Mouse (Mus musculus): Measurements from ENCODE around the gene Arhgef28.

DNA sequence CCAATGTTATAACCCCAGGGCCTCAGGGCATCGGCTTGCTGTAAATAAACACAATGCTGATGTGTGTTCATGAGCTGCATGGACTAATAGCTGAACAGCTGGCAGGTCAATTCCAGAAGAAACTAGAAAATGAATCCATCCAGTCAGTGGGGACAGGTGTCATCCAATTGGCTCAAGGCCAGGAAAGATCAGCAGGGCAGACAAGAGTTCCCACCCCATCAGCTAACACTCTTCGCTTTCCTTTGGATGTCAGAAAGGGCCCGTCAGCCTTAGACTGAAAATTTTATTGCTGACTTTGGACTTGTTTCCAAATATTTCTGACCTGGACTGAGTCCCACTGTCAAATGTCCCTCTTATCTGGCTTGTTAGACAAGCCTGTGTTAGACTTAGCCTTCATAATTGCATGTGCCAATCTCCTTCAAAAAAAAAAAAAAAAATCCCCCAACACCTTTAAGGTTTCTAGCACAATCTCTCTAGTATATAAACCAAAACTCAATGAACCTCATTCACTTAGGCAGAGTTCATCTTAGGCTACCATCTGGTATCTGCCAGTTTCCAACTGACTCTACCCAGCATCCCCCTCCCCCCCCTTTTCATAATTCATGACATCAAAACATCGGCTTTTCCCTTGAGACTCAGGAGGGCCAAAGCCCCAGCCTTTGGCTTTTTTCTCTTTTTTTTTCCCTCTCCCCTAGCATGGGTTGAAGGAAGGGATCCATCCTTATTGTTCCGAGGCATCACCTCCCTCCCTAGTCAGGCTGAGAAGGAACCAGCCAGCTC is 38.5 kb upstream of the Arhgef28 start:
- TF ChIP-seq CTCF (IDR thresholded peaks at IDR 0.05; ENCODE audit: low read depth, low read length): no peak
- TF ChIP-seq TAL1 (conservative IDR thresholded peaks at IDR 0.05; ENCODE audit: low read depth, low read length): no peak
- TF ChIP-seq GATA1 (IDR thresholded peaks at IDR 0.05; ENCODE audit: borderline replicate concordance, low read length): no peak
